ENCODE assay signal across 11 mouse cellular contexts in the genomic region with DNA sequence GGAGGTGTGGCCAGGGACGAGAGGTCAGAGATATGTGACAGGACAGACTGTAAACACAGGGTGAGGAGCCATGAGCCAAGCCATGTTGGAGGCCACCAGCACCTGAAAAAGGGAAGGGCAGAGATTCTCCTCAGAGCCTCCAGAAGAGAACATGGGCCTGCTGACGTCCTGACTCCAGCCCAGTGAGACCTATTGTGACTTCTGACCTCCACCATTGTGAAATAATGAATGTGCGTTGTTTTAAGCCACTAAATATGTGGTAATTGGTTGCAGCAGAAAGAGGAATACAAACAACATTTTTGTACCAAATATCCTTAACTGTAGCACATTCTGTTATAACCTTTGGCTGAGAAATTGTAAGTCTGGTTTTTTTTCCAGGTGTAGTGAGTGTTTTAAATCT. TPM values are rescaled to one million over a fixed set of nuclear protein-coding genes. Genes with fewer than 3 reads are reported as not detected.
DNase-seq lines count a peak whose midpoint lies in the region; ATAC-seq and TF ChIP-seq lines count a peak whose summit lies in the region.
"Had no signal": no experiment of that assay in that cellular context is flagged by ENCODE, and none has a peak within 500 bp of the region (broad histone marks: within the 10 kb centered on the region; RNA-seq: fewer than 3 reads in every experiment).

No protein-coding gene starts in this region.

- no peak for DNase-seq in heart, postnatal 14 days
- DNase-seq in liver, adult 2 months (ENCODE audit: extremely low read depth, low read depth, low spot score) = peak; percentile 87
- no peak for DNase-seq in thymus, postnatal 4 days
- DNase-seq in testis, postnatal 10 days (ENCODE audit: low spot score) = no peak
- DNase-seq: adrenal gland, adult 2 months; cerebellum, adult 11 months had no signal

- H3K27ac ChIP-seq in heart, embryonic 11.5 days (ENCODE audit: low read depth, low read length) = peak overlapping the region; percentile 89
- no peak overlapping the region for H3K27ac ChIP-seq in liver, adult 2 months (replicated peaks; ENCODE audit: insufficient read depth, low read depth, low read length)
- no peak overlapping the region for H3K27ac ChIP-seq in liver, embryonic 12.5 days
- peak overlapping the region; percentile 80 for H3K27ac ChIP-seq in brown adipose tissue, adult 24 weeks (replicated peaks; ENCODE audit: low read depth, low read length)
- peak overlapping the region; percentile 92 for H3K27ac ChIP-seq in intestine, embryonic 15.5 days

- H3K4me3 ChIP-seq in heart, embryonic 11.5 days (ENCODE audit: low read depth, low read length) = no peak overlapping the region
- no peak overlapping the region for H3K4me3 ChIP-seq in liver, adult 2 months (ENCODE audit: insufficient read depth, low read depth, low read length)
- H3K4me3 ChIP-seq in liver, embryonic 12.5 days = no peak overlapping the region
- H3K4me3 ChIP-seq in brown adipose tissue, adult 24 weeks (ENCODE audit: insufficient read depth, low read depth, low read length) = no peak overlapping the region
- no peak overlapping the region for H3K4me3 ChIP-seq in intestine, embryonic 15.5 days (replicated peaks)

- H3K36me3 ChIP-seq in heart, embryonic 11.5 days (ENCODE audit: control insufficient read depth, insufficient read depth, low read length) = no peaks in the 10 kb centered on the region
- H3K36me3 ChIP-seq in liver, adult 2 months (ENCODE audit: control insufficient read depth, insufficient read depth, low read length) = no peaks in the 10 kb centered on the region
- no peaks in the 10 kb centered on the region for H3K36me3 ChIP-seq in liver, embryonic 12.5 days
- H3K36me3 ChIP-seq in intestine, embryonic 15.5 days = no peaks in the 10 kb centered on the region

- intact Hi-C loops in heart, postnatal 14 days (cut with DNase I) = loop anchor here (5.0 kb wide), 1 partner anchor 196 kb away; no protein-coding TSS in a partner anchor

- H3K79me2 ChIP-seq in liver, adult 2 months (ENCODE audit: control insufficient read depth, insufficient read depth, low read length) = peaks cover 7% of the 10 kb centered on the region; the same call in 1 of the 2 replicates

- 69% methylated on average over 3 of the region's 3 CpGs for WGBS in heart, embryonic 11.5 days (ENCODE audit: insufficient replicate concordance)
- 16% methylated on average over 3 of the region's 3 CpGs for WGBS in liver, adult 2 months
- 32% methylated on average over 3 of the region's 3 CpGs for WGBS in liver, embryonic 12.5 days (ENCODE audit: insufficient replicate concordance)
- 66% methylated on average over 3 of the region's 3 CpGs for WGBS in intestine, embryonic 15.5 days

- no peaks in the 10 kb centered on the region for H3K27me3 ChIP-seq in heart, embryonic 11.5 days (ENCODE audit: control insufficient read depth, insufficient read depth, low read length)
- H3K27me3 ChIP-seq in liver, adult 2 months (ENCODE audit: control insufficient read depth, insufficient read depth, low read length) = no peaks in the 10 kb centered on the region
- no peaks in the 10 kb centered on the region; the same call in 1 of the 2 replicates for H3K27me3 ChIP-seq in liver, embryonic 12.5 days (replicated peaks)
- H3K27me3 ChIP-seq in intestine, embryonic 15.5 days (replicated peaks) = no peaks in the 10 kb centered on the region

- TF ChIP-seq POLR2A in liver, adult 2 months (IDR thresholded peaks at IDR 0.05; ENCODE audit: extremely low read depth, insufficient read depth, low read length) = no peak

- peaks cover 46% of the 10 kb centered on the region for H3K4me1 ChIP-seq in heart, embryonic 11.5 days (ENCODE audit: control insufficient read depth, insufficient read depth, low read length)
- peaks cover 4% of the 10 kb centered on the region; the same call in 1 of the 2 replicates for H3K4me1 ChIP-seq in liver, adult 2 months (ENCODE audit: control insufficient read depth, insufficient read depth, low read length)
- no peaks in the 10 kb centered on the region; the same call in 1 of the 2 replicates for H3K4me1 ChIP-seq in liver, embryonic 12.5 days
- H3K4me1 ChIP-seq in brown adipose tissue, adult 24 weeks (ENCODE audit: control insufficient read depth, insufficient read depth, insufficient read length, low read length) = peaks cover 25% of the 10 kb centered on the region
- peaks cover 37% of the 10 kb centered on the region for H3K4me1 ChIP-seq in intestine, embryonic 15.5 days (replicated peaks)

- H3K4me2 ChIP-seq in heart, embryonic 11.5 days = no peak overlapping the region
- H3K4me2 ChIP-seq in liver, embryonic 12.5 days = no peak overlapping the region
- no peak overlapping the region for H3K4me2 ChIP-seq in intestine, embryonic 15.5 days (replicated peaks)

- no peak for TF ChIP-seq CTCF in liver, adult 2 months (IDR thresholded peaks at IDR 0.05; ENCODE audit: low read depth, low read length)

- H3K9me3 ChIP-seq in heart, embryonic 11.5 days (replicated peaks; ENCODE audit: control insufficient read depth, low read length) = no peaks in the 10 kb centered on the region
- H3K9me3 ChIP-seq in liver, embryonic 12.5 days (replicated peaks) = no peaks in the 10 kb centered on the region
- no peaks in the 10 kb centered on the region for H3K9me3 ChIP-seq in intestine, embryonic 15.5 days

- H3K9ac ChIP-seq in heart, embryonic 11.5 days (ENCODE audit: low read depth, low read length) = no peak overlapping the region
- no peak overlapping the region for H3K9ac ChIP-seq in liver, adult 2 months (ENCODE audit: low read depth, low read length)
- no peak overlapping the region for H3K9ac ChIP-seq in liver, embryonic 12.5 days
- no peak overlapping the region for H3K9ac ChIP-seq in intestine, embryonic 15.5 days

- no peak for ATAC-seq in heart, embryonic 11.5 days (replicated peaks; ENCODE audit: insufficient number of reproducible peaks, low FRiP score, low TSS enrichment)
- ATAC-seq in liver, embryonic 12.5 days = no peak
- ATAC-seq in intestine, embryonic 15.5 days = no peak

RNA-seq across cellular contexts. Expression of a gene that starts 39.5 kb away (rescaled TPM):
- polyA plus RNA-seq in heart, embryonic 11.5 days (2014; fragmentation: Nextera tagmentation; extraction: Ambion mirVana) = 83.3 and 93.3 TPM in 2 replicates
- total RNA-seq in heart, postnatal 14 days (2021) = 10 to 100 TPM; 69.1 to 69.4 TPM
- total RNA-seq in liver, adult 2 months (2014; rRNA removed) = 18.8 and 24.4 TPM in 2 replicates
- polyA plus RNA-seq in liver, adult 2 months (2012; rRNA removed) = 27.2 and 34.5 TPM in 2 replicates
- polyA plus RNA-seq in liver, embryonic 12.5 days (2016; fragmentation: Nextera tagmentation; extraction: Ambion mirVana) = 13.2 and 13.6 TPM in 2 replicates
- 28.3 and 32.1 TPM in 2 replicates for polyA plus RNA-seq in brown adipose tissue, adult 24 weeks (2012; ENCODE audit: insufficient read depth, insufficient read length, missing spikeins)
- 79.8 and 90.0 TPM in 2 replicates for polyA plus RNA-seq in intestine, embryonic 15.5 days (2015; fragmentation: Nextera tagmentation; extraction: Ambion mirVana)
- total RNA-seq: hematopoietic stem cell, adult 5-6 weeks had no signal

Comparison
In these comparisons a context has a peak if more than half of its experiments do, and no peak if none do; other contexts are left out.
1. H3K27ac ChIP-seq: peak in heart, embryonic 11.5 days (single experiment), brown adipose tissue, adult 24 weeks (single experiment) and intestine, embryonic 15.5 days (single experiment); none in liver, adult 2 months (single experiment) and liver, embryonic 12.5 days (single experiment).